8 mouse cellular contexts compared by ENCODE assay signal in the genomic region with DNA sequence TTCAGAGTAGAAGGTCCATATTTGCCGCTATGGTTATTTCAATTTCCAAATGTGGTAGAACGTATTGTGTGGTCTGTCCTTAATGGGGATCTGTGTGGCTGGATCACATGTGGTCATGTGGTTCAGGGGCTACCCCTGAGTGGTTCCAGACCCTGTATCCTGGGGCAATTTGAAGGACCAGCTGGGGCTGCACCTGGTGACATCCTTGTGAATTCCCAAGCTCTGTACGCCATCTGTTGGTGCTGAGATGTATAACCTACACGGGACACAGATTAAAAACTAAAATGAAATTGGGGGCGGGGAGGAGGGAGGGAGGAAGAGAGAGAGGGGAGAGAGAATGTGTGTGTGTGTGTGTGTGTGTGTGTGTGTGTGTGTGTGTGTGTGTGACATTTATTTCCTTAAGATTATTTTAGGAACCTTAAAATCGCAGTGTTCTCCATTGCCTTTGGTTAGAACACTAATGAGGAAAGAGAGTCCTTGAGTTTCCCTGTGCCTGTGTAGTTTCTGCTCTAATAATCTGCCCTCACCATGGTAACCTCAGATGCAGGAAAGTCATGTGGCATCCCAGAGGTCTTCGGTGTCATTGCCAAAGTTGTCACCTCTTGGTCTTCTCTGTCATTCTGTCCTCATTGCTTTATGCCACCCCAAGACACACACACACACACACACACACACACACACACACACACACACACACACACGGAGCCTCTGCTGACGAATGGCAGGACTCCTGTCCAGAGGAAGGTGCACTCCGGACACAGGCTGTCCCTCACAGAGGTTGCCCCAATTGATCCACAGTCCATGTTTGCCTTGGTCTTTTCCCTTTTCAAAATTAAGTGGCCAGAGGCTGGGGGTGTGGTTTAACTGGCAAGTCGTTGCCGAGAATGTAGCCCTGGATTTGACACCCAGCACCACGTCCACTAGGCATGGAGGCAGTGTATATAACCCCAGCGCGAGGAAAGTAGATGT. TPM values are rescaled to one million over a fixed set of nuclear protein-coding genes. Genes with fewer than 3 reads are reported as not detected.
DNase-seq lines count a peak whose midpoint lies in the region; ATAC-seq and TF ChIP-seq lines count a peak whose summit lies in the region.

No protein-coding gene starts in this region.

- no peak overlapping the region for H3K4me3 ChIP-seq in heart, adult 2 months
- 0 out of 2 replicates have a peak overlapping the region, but pooled peaks have one; percentile 23 for H3K4me3 ChIP-seq in E14TG2a.4 (replicated peaks; ENCODE audit: low read length)
- H3K4me3 ChIP-seq in forebrain, postnatal 0 days (ENCODE audit: low read depth, low read length) = no peak overlapping the region

- TF ChIP-seq EP300 in heart, adult 2 months (IDR thresholded peaks at IDR 0.05; ENCODE audit: insufficient read depth, low read depth, low read length) = no peak

- no peaks in the 10 kb centered on the region for H3K36me3 ChIP-seq in heart, adult 2 months (ENCODE audit: control insufficient read depth, insufficient read depth, low read length)
- H3K36me3 ChIP-seq in E14TG2a.4 (ENCODE audit: insufficient read depth, low read length) = no peaks in the 10 kb centered on the region
- peaks cover 25% of the 10 kb centered on the region for H3K36me3 ChIP-seq in forebrain, postnatal 0 days (ENCODE audit: insufficient read depth)

- H3K4me2 ChIP-seq in forebrain, postnatal 0 days (ENCODE audit: low read depth) = no peak overlapping the region

- no peaks in the 10 kb centered on the region for H3K4me1 ChIP-seq in heart, adult 2 months (ENCODE audit: control insufficient read depth, insufficient read depth, low read length)
- H3K4me1 ChIP-seq in E14TG2a.4 (replicated peaks; ENCODE audit: low read depth, low read length) = peaks cover 23% of the 10 kb centered on the region
- no peaks in the 10 kb centered on the region for H3K4me1 ChIP-seq in forebrain, postnatal 0 days (ENCODE audit: insufficient read depth)

- no peak overlapping the region for H3K27ac ChIP-seq in heart, adult 2 months
- H3K27ac ChIP-seq in forebrain, postnatal 0 days (ENCODE audit: low read depth, low read length) = no peak overlapping the region

- DNase-seq in heart, adult 2 months = peak in 1 of 2 experiments; percentile 26
- DNase-seq in heart, adult 8-10 months (ENCODE audit: low spot score) = no peak
- peak; percentile 71 to 72 for DNase-seq in cerebellum, adult 18-20 months
- DNase-seq in forebrain, postnatal 0 days = peak; percentile 70
- DNase-seq in left cerebral cortex, postnatal 25 days (ENCODE audit: low spot score in 2 of 2) = peak; percentile 49 to 60
- peak; percentile 64 for DNase-seq in neural tube, embryonic 10.5 days (ENCODE audit: extremely low spot score, low spot score)
- no peak for DNase-seq in spleen, postnatal 4 days (ENCODE audit: low spot score in 2 of 2)

- WGBS in heart, adult 2 months = 43% methylated on average over 15 of the region's 15 CpGs
- 46% methylated on average over 15 of the region's 15 CpGs for WGBS in forebrain, postnatal 0 days

- H3K27me3 ChIP-seq in heart, adult 2 months (ENCODE audit: control insufficient read depth, insufficient read depth, low read length) = no peaks in the 10 kb centered on the region
- no peaks in the 10 kb centered on the region for H3K27me3 ChIP-seq in E14TG2a.4 (ENCODE audit: insufficient read depth, low read length)
- H3K27me3 ChIP-seq in forebrain, postnatal 0 days (ENCODE audit: insufficient read depth, low read length) = no peaks in the 10 kb centered on the region

- H3K9ac ChIP-seq in heart, adult 2 months (ENCODE audit: low read depth, low read length) = no peak overlapping the region
- no peak overlapping the region for H3K9ac ChIP-seq in forebrain, postnatal 0 days

- no peaks in the 10 kb centered on the region for H3K9me3 ChIP-seq in E14TG2a.4 (ENCODE audit: low read length)
- no peaks in the 10 kb centered on the region for H3K9me3 ChIP-seq in forebrain, postnatal 0 days (ENCODE audit: low read length)

- no peaks in the 10 kb centered on the region for H3K79me2 ChIP-seq in heart, adult 2 months (replicated peaks; ENCODE audit: control insufficient read depth, insufficient read depth, low read length)

- intact Hi-C loops in heart, adult 2 months (cut with DNase I) = loop anchor here (1.0 to 10.0 kb wide), 2 partner anchors 48 to 120 kb away; no protein-coding TSS in a partner anchor
- intact Hi-C loops in left cerebral cortex, postnatal 25 days (cut with DNase I) = loop anchor here (2.0 to 10.0 kb wide), 3 partner anchors 48 to 228 kb away; a partner anchor contains a TSS

- TF ChIP-seq CTCF in heart, adult 2 months (IDR thresholded peaks at IDR 0.05) = peak; percentile 59
- peak; percentile 35 for TF ChIP-seq CTCF in E14TG2a.4 (conservative IDR thresholded peaks at IDR 0.05; ENCODE audit: low read length)
- peak; percentile 70 for TF ChIP-seq CTCF in forebrain, postnatal 0 days (IDR thresholded peaks at IDR 0.05; ENCODE audit: low read depth)

- peak; percentile 68 for ATAC-seq in forebrain, postnatal 0 days

- no peak for TF ChIP-seq POLR2A in heart, adult 2 months (IDR thresholded peaks at IDR 0.05; ENCODE audit: insufficient read depth, low read depth, low read length)

RNA-seq across cellular contexts. Expression of a gene that starts 15.6 kb away (rescaled TPM):
- total RNA-seq in heart, adult 2 months (2021) = not detected
- polyA plus RNA-seq in heart, adult 2 months (2012; rRNA removed) = not detected in 2 replicates
- not detected for total RNA-seq in heart, adult 8-10 months (2022)
- total RNA-seq in forebrain, postnatal 0 days (2014; rRNA removed) = not detected in 2 replicates
- not detected in 2 replicates for polyA plus RNA-seq in forebrain, postnatal 0 days (2015; fragmentation: Nextera tagmentation; extraction: Ambion mirVana)
- total RNA-seq in left cerebral cortex, postnatal 25 days (2021) = not detected

RNA-seq across cellular contexts. Expression of a gene that starts 51.3 kb away (rescaled TPM):
- total RNA-seq in heart, adult 2 months (2021) = 1 to 10 TPM; 6.0 to 7.2 TPM
- polyA plus RNA-seq in heart, adult 2 months (2012; rRNA removed) = 5.7 and 7.0 TPM in 2 replicates
- total RNA-seq in heart, adult 8-10 months (2022) = 10 to 100 TPM; 10.1 to 17.7 (median 14.0) TPM
- total RNA-seq in forebrain, postnatal 0 days (2014; rRNA removed) = 56.3 and 57.7 TPM in 2 replicates
- polyA plus RNA-seq in forebrain, postnatal 0 days (2015; fragmentation: Nextera tagmentation; extraction: Ambion mirVana) = 44.7 and 48.5 TPM in 2 replicates
- 100 to 1,000 TPM; 196 to 210 TPM for total RNA-seq in left cerebral cortex, postnatal 25 days (2021)

Comparison
In these comparisons a context has a peak if more than half of its experiments do, and no peak if none do; other contexts are left out.
1. DNase-seq: peak in cerebellum, adult 18-20 months (2 of 2), forebrain, postnatal 0 days (single experiment), left cerebral cortex, postnatal 25 days (2 of 2) and neural tube, embryonic 10.5 days (single experiment); none in heart, adult 8-10 months (single experiment) and spleen, postnatal 4 days (0 of 2).
2. Peak in every context shown above with its lines, with median percentiles within 50 percentile points of each other: CTCF ChIP-seq.